Mouse (Mus musculus): Measurements from ENCODE around the gene Sos1. TPM values are rescaled to one million over a fixed set of nuclear protein-coding genes. Genes with fewer than 3 reads are reported as not detected.
"Not testable (repeated sequence)": the region's sequence is repeated elsewhere in the genome, so short reads cannot be mapped to it uniquely, and the experiment has no call there.

Sos1 gene
- polyA plus RNA-seq, 1 experiment from 2014 or later, result 3.8 TPM

- H3K27ac ChIP-seq (replicated peaks), result no peak overlapping the region
- no peaks in the 10 kb centered on the region for H3K27me3 ChIP-seq (ENCODE audit: low read depth, poor library complexity, severe bottlenecking)
- WGBS, result 87% methylated on average over 3 of the region's 3 CpGs
- H3K9me3 ChIP-seq (replicated peaks), result no peaks in the 10 kb centered on the region
- no peaks in the 10 kb centered on the region for H3K36me3 ChIP-seq
- no peak overlapping the region for H3K4me3 ChIP-seq
- H3K4me1 ChIP-seq, result no peaks in the 10 kb centered on the region
- no peak for DNase-seq (ENCODE audit: low spot score)
Measured at GRCm38 (mm10) chr17:80488918-80489317, 8.7 kb upstream of the Sos1 start.

GRCm38 (mm10) chr17:80485160-80485559, 4.9 kb upstream of the Sos1 start:
- WGBS, result 93% methylated on average over 5 of the region's 5 CpGs
- no peaks in the 10 kb centered on the region for H3K27me3 ChIP-seq (ENCODE audit: low read depth, poor library complexity, severe bottlenecking)
- peaks cover 30% of the 10 kb centered on the region for H3K4me1 ChIP-seq
- no peaks in the 10 kb centered on the region for H3K36me3 ChIP-seq
- no peak for DNase-seq (ENCODE audit: low spot score)
- no peaks in the 10 kb centered on the region for H3K9me3 ChIP-seq (replicated peaks)
- no peak overlapping the region for H3K27ac ChIP-seq (replicated peaks)
- H3K4me3 ChIP-seq, result no peak overlapping the region

- 43% methylated on average over 7 of the region's 7 CpGs for WGBS
- Histone ChIP-seq H3K9me3 (replicated peaks) (no peaks in the 10 kb centered on the region), H3K36me3 (peaks cover 22% of the 10 kb centered on the region), H3K4me1 (peaks cover 47% of the 10 kb centered on the region), H3K4me3 (peak overlapping the region; percentile 97), H3K27me3 (ENCODE audit: low read depth, poor library complexity, severe bottlenecking) (no peaks in the 10 kb centered on the region), H3K27ac (replicated peaks) (peak overlapping the region; percentile 98)
- no peak for DNase-seq (ENCODE audit: low spot score)
Measured at GRCm38 (mm10) chr17:80480855-80481224, 587 bp upstream of the Sos1 start.

DNA sequence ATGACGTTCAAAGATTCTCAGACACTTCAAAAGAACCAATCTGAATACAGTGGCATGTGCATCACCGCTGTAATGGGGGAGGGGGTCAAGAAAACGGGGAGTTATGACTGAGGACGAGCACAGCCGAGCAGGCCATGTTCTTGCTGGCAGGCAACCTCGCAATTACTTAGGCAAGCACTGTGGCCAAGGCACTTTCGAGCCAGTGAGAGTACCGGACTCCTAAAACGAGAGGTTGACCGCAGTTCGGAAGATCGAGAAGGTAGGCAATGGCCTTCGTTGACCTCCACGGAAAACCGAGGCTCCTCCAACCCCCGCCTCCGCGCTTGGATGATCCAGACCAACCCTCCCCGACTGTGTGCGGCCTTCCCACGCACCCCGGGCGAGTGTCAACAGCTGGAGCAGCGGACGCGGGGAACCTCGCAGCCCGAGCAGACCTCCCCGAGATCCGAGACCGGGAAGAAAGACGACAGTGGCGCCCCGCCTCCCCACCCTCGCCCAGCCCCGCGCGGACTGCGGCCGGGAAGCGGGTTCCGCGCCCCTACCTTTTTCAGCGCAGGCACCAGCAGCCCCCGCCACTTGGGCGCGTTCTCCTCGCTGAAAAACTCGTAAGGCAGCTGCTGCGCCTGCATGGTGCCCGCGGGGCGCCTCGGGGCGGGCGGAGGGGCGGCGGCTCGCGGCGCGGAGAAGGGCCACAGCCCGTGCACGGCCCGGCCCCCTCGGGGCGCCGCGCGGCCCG, 790 bp downstream of the Sos1 start:
- under 1% methylated on average over 68 of the region's 71 CpGs for WGBS
- H3K4me1 ChIP-seq, result peaks cover 47% of the 10 kb centered on the region
- peak overlapping the region; percentile 98 for H3K27ac ChIP-seq (replicated peaks)
- DNase-seq (ENCODE audit: low spot score), result peak; percentile 67
- H3K9me3 ChIP-seq (replicated peaks), result no peaks in the 10 kb centered on the region
- peak overlapping the region; percentile 97 for H3K4me3 ChIP-seq
- H3K36me3 ChIP-seq, result peaks cover 31% of the 10 kb centered on the region
- no peaks in the 10 kb centered on the region for H3K27me3 ChIP-seq (ENCODE audit: low read depth, poor library complexity, severe bottlenecking)

GRCm38 (mm10) chr17:80477679-80478078, 2.6 kb downstream of the Sos1 start:
- peaks cover 37% of the 10 kb centered on the region for H3K36me3 ChIP-seq
- WGBS, result 85% methylated on average over 2 of the region's 2 CpGs
- no peak overlapping the region for H3K4me3 ChIP-seq

DNA sequence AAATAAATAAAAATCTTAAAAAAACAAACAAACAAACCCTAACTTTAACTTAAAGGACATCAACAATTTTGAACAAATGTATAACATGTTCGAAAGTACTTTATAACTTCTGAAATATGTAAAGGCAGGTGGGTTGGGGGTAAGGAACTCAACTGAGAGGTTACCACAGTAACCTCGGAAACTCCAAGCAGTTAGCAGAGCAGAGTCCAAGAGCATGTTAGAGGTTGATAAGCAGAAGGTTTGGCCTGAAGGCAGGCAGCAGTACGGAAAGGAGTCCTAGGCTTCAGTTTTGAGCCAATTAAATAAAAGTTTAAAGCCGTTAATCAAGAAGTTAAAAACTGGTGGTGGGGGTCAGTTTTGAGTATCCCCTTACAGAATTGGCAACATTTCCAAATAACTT, 3.8 kb downstream of the Sos1 start:
- no peak overlapping the region for H3K4me3 ChIP-seq
- H3K4me1 ChIP-seq, result peaks cover 37% of the 10 kb centered on the region
- WGBS, result 91% methylated on average over 4 of the region's 4 CpGs
- peaks cover 37% of the 10 kb centered on the region for H3K36me3 ChIP-seq
- no peak for DNase-seq (ENCODE audit: low spot score)
- H3K9me3 ChIP-seq (replicated peaks), result no peaks in the 10 kb centered on the region
- no peaks in the 10 kb centered on the region for H3K27me3 ChIP-seq (ENCODE audit: low read depth, poor library complexity, severe bottlenecking)
- no peak overlapping the region for H3K27ac ChIP-seq (replicated peaks)

More at GRCm38 (mm10) chr17:80477679-80478078, 2.6 kb downstream of the Sos1 start:
- H3K4me1 ChIP-seq, result peaks cover 37% of the 10 kb centered on the region
- H3K27me3 ChIP-seq (ENCODE audit: low read depth, poor library complexity, severe bottlenecking), result no peaks in the 10 kb centered on the region
- no peak for DNase-seq (ENCODE audit: low spot score)
- no peak overlapping the region for H3K27ac ChIP-seq (replicated peaks)
- no peaks in the 10 kb centered on the region for H3K9me3 ChIP-seq (replicated peaks)

DNA sequence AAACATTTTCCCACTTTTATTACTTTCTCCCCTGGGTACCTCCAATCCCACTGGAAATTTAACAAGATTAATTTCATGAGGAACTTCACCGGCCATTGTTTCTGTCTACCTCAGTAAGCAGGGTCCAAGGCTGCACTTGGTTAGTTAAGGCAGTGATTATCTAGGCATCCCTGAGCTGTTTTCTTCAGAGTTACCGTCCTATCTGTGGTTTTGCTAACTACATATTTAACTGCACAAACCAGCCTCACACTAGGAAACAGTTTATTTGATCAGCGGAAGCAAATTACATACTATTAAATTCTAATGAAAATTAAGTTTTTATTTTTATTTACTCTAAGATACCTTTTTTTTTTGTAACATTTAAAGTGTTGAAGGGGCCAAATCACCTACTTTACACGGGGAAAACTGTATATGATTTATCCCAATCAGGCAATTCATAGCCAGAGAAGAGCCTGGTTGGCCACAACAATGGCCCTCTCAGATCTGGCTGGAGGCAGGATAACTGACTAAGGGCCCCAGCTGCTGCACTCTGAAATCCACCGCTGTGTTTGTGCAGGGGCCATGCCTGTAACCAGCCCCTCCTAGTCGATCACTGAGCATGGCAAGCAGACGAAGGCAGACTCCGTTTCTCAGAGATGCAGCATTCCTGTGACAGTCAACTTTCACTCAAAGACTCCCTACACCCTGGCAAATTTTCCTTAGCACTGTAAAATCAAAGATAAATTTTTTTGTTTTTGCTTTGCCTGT, 9.0 kb downstream of the Sos1 start:
- peaks cover 13% of the 10 kb centered on the region for H3K4me1 ChIP-seq
- peak; percentile 48 for DNase-seq (ENCODE audit: low spot score)
- H3K36me3 ChIP-seq, result peaks cover 17% of the 10 kb centered on the region
- H3K27me3 ChIP-seq (ENCODE audit: low read depth, poor library complexity, severe bottlenecking), result no peaks in the 10 kb centered on the region
- no peaks in the 10 kb centered on the region for H3K9me3 ChIP-seq (replicated peaks)
- H3K4me3 ChIP-seq, result no peak overlapping the region
- peak overlapping the region; percentile 53; the same call in 1 of the 2 replicates for H3K27ac ChIP-seq (replicated peaks)
- 52% methylated on average over 8 of the region's 8 CpGs for whole genome bisulfite sequencing

DNA sequence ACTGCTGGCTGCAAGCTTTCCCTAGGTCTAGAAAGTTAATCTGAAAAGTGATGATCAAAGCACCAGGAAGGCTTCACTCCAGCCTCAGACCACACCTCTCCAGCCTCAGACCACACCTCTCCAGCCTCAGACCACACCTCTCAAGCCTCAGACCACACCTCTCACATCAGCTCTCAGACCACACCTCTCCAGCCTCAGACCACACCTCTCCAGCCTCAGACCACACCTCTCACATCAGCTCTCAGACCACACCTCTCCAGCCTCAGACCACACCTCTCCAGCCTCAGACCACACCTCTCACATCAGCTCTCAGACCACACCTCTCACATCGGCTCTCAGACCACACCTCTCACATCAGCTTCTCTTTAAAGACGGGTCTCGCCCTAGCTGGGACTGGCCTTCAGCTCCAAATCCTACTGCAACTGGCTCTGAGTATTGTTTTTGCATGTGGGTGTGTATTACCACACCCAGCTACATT, 11.8 kb downstream of the Sos1 start:
- not testable (repeated sequence) for H3K27ac ChIP-seq (replicated peaks); H3K9me3 ChIP-seq (replicated peaks); H3K4me3 ChIP-seq; DNase-seq (ENCODE audit: low spot score); H3K27me3 ChIP-seq (ENCODE audit: low read depth, poor library complexity, severe bottlenecking); H3K36me3 ChIP-seq
- WGBS, result 46% methylated on average over 3 of the region's 3 CpGs
- H3K4me1 ChIP-seq, result peaks cover 13% of the 10 kb centered on the region

DNA sequence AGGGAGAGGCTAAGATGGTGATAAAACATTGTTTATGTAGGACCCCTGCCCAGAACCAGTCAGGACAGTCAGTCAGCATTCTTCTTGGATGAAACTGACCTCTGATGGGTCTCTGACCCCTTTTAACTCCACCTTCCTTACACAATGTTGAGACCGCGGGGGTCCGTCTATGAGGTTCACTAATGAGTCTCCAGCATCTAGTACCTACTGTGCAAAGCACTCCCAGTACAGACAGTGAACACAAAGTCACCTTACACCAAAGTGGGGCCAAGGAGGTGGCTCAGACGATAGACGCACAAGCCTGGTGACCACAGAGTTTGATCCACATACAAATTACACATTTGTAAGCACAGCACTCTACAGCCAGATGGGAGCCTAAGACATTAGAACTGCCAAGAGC, 20.0 kb downstream of the Sos1 start:
- Histone ChIP-seq H3K27me3 (ENCODE audit: low read depth, poor library complexity, severe bottlenecking) (no peaks in the 10 kb centered on the region), H3K36me3 (no peaks in the 10 kb centered on the region), H3K9me3 (replicated peaks) (no peaks in the 10 kb centered on the region), H3K4me1 (peaks cover 8% of the 10 kb centered on the region), H3K4me3 (no peak overlapping the region), H3K27ac (replicated peaks) (no peak overlapping the region)
- DNase-seq (ENCODE audit: low spot score), result no peak
- 76% methylated on average over 5 of the region's 5 CpGs for WGBS

- 47% methylated on average over 2 of the region's 2 CpGs for WGBS
- peaks cover 6% of the 10 kb centered on the region for H3K4me1 ChIP-seq
- H3K36me3 ChIP-seq, result peaks cover 30% of the 10 kb centered on the region
- H3K4me3 ChIP-seq, result no peak overlapping the region
- no peaks in the 10 kb centered on the region for H3K27me3 ChIP-seq (ENCODE audit: low read depth, poor library complexity, severe bottlenecking)
- H3K9me3 ChIP-seq (replicated peaks), result no peaks in the 10 kb centered on the region
- no peak overlapping the region for H3K27ac ChIP-seq (replicated peaks)
- DNase-seq (ENCODE audit: low spot score), result no peak
Measured at GRCm38 (mm10) chr17:80455648-80456047, 24.6 kb downstream of the Sos1 start.

- H3K27ac ChIP-seq (replicated peaks), result no peak overlapping the region
- H3K27me3 ChIP-seq (ENCODE audit: low read depth, poor library complexity, severe bottlenecking), result no peaks in the 10 kb centered on the region
- no peaks in the 10 kb centered on the region for H3K4me1 ChIP-seq
- H3K9me3 ChIP-seq (replicated peaks), result no peaks in the 10 kb centered on the region
- peaks cover 67% of the 10 kb centered on the region for H3K36me3 ChIP-seq
- WGBS, result 51% methylated on average over 3 of the region's 3 CpGs
- no peak overlapping the region for H3K4me3 ChIP-seq
- DNase-seq (ENCODE audit: low spot score), result no peak
Measured at GRCm38 (mm10) chr17:80450426-80451030, 29.7 kb downstream of the Sos1 start.

DNA sequence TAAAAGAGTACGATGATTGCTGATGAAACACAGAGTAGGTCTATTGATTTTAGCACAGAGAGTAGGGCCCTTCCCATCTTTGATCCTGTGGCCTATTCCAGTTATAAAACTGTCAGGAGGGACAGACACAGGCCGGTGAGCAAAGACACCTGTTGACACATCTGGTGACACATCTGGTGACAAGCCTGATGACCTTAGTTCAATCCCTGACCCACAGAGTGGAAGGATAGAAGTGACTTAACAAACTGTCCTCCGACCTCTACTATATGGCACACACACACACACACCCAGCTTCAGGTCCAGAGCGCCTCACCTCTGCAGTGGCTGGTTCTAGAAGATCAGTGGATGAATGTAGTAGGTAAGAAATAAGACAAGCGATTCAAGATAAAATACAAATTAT, 33.8 kb downstream of the Sos1 start:
- H3K36me3 ChIP-seq, result peaks cover 79% of the 10 kb centered on the region
- DNase-seq (ENCODE audit: low spot score), result no peak
- WGBS, result 94% methylated on average over 5 of the region's 5 CpGs
- H3K9me3 ChIP-seq (replicated peaks), result no peaks in the 10 kb centered on the region
- no peak overlapping the region for H3K27ac ChIP-seq (replicated peaks)
- H3K4me1 ChIP-seq, result peaks cover 6% of the 10 kb centered on the region
- H3K4me3 ChIP-seq, result no peak overlapping the region
- H3K27me3 ChIP-seq (ENCODE audit: low read depth, poor library complexity, severe bottlenecking), result no peaks in the 10 kb centered on the region

DNA sequence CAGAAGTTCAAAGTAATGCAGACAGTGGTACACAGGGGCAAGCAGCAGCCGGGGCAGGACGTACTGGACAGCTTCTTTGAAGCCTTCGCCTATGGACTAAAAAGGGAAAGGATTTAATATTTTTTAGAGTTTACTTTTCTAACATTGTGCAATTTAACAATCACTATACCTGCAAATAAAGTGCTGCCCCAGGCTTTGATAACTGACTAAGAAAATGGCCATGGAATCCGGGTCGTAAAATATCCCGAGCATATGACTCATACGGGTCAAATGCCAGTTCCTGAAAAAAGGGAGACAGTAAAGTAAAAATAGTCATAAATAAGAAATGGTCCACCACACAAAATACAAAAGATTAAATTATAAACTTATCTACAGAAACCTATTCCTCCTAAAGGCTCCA, 34.8 kb downstream of the Sos1 start:
- Histone ChIP-seq H3K27ac (replicated peaks) (no peak overlapping the region), H3K4me3 (no peak overlapping the region), H3K27me3 (ENCODE audit: low read depth, poor library complexity, severe bottlenecking) (no peaks in the 10 kb centered on the region), H3K4me1 (peaks cover 9% of the 10 kb centered on the region), H3K9me3 (replicated peaks) (no peaks in the 10 kb centered on the region), H3K36me3 (peaks cover 79% of the 10 kb centered on the region)
- WGBS, result 97% methylated on average over 7 of the region's 7 CpGs
- DNase-seq (ENCODE audit: low spot score), result no peak

Measured in midbrain, embryonic 10.5 days (tissue).